Mouse (Mus musculus) spleen, postnatal 14 days (tissue): ENCODE data around the gene Tnni3.
A peak's percentile ranks its signal among the peaks of the same experiment; 100 is the strongest.

Experiments
- DNase-seq, 2 experiments: peaks; one replicate each; pipeline ENCODE4 v3.0.0; 2021 to 2022; ENCODE audit warnings: low spot score in 2 of 2

The Tnni3 gene

DNA sequence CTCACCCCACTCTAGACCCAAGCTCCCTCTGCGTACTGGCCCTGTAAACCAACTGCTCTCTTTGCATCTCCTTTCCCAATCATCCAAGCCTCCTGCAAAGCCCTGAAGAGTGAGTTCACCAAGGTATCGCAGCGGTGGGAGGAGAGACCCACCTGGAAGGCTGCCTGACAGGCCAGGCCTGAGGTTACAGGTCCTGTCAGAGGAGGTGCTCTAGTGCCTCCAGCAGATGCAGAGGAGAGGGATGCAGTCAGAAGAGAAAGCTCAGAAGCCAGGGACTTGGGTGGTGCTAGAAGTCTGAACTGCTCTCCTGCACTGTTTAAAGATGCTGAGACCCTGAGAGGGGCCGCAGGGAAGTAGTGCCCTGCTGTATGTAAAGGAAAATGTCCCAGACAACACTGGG lies 25.0 kb downstream of the Tnni3 start:
- no peak for DNase-seq

DNA sequence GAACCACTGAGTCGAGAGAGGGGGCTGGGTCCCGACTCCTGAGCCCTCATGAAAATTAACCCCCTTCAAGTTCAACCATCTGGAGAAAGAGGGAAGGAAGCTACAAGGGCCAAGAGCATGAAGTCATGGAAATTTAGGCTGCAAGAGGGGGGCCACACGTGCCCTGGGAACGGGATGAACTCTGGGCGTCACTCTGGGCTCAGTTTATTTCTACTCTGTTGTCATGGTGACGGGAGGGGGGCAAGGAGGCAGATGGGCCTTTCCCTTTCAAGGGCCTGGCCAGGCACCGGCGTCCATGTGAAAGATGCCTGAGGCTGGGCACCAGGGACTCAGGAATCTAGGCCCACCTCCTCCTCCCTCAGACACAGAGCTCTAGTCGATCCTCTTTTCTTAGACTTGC lies 25.8 kb downstream of the Tnni3 start:
- no peak for DNase-seq

DNA sequence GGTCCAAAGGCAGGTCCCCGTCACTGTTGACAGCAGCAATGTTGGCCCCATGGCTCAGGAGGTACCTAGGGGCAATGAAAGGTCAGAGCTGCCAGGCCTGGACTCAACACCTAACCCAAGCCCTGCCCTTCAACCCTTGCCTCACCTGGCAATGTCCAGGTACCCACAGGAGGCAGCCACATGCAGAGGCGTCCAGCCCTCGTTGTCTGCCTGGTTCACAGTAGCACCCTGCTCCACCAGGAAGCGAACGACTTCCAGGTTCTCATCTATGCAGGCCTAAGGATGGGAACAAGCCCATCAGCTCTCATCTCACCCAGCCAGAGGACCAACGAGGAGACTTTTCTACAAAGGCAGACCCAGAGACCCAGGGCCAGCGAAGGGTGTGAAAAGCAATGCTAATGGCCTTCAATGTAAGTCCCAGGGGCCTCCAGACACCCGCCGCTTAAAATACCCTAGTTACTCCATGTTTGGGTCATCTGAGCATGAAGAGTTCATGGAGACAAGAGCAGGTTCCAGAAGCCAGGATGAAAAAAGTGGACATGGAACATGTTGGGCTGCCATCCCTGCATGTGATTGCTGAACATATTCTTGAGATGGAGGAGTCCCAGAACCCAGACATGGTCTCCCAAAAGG lies 26.6 kb downstream of the Tnni3 start:
- no peak for DNase-seq

GRCm38 (mm10) chr7:4496468-4496867 lies 27.6 kb downstream of the Tnni3 start:
- no peak for DNase-seq

- no peak for DNase-seq
Measured at GRCm38 (mm10) chr7:4493991-4494390, 30.0 kb downstream of the Tnni3 start.

DNA sequence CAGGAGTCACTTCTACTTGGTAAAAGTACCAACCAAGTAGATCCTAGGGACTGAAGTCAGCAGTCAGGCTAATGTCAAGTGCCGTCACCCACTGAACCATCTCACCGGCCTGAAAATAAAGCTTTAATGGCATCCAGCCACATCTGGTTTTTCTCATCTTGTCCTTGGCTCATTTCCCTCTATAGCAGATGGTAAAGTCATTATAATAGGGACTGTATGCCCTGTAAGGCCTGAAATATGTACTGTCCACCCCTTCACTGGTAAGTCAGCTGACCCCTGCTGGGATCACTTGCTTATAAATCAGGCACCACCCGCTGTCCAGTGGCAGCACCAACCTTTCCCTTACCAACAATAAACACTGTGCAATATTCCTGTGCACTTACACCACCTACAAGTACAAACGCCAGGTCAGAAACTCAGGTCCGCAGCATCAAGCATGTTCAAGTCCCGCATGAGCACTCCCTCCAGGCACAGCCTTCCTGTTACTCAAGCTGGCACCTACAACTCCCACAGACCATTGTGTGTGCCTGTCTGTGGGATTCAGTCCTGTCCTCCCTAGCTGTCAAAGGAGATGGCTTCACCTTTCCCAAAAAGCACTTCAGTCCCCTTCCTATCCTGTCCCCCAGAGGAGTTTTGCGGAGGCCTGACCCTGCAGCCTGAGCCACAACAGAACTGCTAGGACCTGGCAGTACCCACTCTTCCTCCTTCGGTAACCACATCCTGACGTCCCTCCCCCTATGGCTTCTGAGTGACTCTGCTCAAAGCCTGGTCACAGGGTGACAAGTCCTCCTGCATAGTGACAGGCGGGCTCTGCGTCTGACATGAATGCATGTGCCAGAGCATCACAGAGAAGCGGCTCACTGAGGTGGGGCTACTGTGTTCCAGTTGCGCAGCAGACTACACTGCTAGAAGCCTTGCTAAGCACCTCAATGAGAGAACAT lies 31.5 kb downstream of the Tnni3 start:
- no peak for DNase-seq

DNA sequence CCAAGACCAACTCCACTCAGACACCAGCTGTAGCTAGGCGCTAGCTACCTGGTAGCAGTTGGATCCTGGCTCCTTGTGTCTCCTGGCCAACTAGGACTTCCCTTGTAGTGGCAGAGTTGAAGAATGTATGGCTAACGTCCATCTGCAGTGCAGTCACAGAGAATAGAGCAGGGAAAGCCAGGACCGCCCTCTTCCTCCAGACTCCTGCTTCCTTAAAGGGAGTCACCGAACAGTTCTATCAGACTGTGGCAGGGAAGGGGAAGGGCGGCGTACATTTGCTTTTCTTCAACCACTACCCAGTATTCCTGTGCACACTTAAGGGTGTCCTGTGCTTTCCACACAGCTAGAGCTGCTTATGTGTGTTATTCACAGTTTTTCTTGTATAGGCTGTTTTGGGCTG lies 32.7 kb downstream of the Tnni3 start:
- no peak for DNase-seq

DNA sequence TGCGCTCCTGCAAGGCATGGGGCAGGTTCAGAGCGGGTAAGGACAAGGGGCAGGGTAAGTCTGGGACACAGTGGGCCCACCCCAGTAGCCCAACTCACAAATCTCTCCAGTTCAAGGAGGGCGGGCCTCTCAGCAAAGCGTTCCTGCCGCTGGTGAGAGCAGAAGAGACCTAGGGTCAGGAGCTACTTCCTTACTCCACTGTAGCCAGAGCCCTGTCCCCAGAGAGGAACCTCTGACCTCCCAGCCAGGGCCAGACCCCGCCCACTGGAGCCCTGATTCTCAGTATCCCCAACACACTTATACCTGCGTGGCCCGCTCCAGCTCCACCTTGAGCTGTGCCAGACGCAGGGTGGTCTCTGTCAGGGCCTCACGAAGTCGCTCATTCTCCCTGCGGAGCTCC lies 41.7 kb downstream of the Tnni3 start:
- DNase-seq = no peak

DNA sequence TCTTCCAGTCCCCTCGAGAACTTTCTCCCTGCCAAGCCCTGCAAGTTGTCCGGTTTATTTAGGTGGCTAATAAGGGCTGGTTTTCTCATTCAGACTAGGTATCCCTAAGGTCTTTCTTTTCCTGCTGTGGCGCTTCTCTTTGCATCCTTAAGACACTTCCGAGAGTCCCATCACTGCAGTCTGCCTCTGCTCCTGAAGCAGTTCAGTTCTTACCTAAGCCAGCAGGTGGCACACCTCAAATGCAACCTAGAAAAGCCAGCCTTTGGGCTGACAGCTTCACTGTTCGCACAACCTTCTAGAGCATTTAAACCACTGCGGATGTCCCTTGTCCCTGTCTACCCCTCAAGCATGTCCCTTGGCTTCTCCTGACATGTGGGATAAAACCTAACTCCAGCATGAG lies 44.4 kb downstream of the Tnni3 start:
- no peak for DNase-seq

- DNase-seq = no peak
Measured at GRCm38 (mm10) chr7:4478796-4479291, 45.2 kb downstream of the Tnni3 start.

DNA sequence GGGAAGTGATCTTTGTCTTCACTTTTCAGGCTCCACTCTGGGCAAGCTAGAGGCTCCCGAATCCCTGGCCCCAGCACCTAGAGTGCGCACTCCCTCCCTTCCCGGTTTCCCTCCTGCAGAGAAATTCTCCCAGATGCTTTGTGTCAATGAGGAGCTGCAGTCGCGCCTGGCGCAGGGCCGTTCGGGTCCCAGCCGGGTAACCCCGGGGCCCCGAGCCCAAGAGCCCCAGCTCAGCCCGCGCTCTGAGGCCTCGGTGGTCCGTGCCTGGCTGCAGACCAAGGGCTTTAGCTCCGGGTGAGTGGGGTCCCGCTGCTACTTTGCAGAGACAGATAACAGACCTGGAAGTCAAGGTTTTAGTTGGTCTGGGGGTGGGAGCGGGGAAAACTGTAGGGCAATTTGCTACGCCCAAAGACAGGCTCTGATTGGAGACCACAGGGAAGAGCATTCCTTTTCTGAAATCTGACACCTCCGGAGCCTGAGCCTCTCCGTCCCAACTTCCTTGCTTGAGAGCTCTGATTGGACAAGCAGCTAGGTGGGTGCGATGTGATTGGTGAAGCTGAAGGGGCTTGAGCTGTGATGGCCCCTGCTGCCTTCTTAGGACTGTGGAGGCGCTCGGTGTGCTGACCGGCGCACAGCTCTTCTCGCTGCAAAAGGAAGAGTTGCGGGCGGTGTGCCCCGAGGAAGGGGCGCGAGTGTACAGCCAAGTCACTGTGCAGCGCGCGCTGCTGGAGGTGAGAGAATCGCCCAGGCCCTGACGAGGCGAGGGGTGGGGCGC lies 45.8 kb downstream of the Tnni3 start:
- no peak for DNase-seq

GRCm38 (mm10) chr7:4473940-4474339 lies 50.1 kb downstream of the Tnni3 start:
- no peak for DNase-seq

- peak in 1 of 2 experiments; percentile 24 for DNase-seq
Measured at GRCm38 (mm10) chr7:4471179-4471555, 52.9 kb downstream of the Tnni3 start.

GRCm38 (mm10) chr7:4470275-4471178 lies 53.5 kb downstream of the Tnni3 start:
- no peak for DNase-seq
